Mouse (Mus musculus) kidney, adult 10 weeks (tissue): ENCODE results near the gene Olfr94. TPM values are rescaled to one million over a fixed set of nuclear protein-coding genes. Genes with fewer than 3 reads are reported as not detected.

Experiments used
- polyA plus RNA-seq: library from polyadenylated mRNA; stranded (reverse); fragments of 350-450 nt; fragmentation: Illumina TruSeq; extraction: RNeasy Lipid Tissue Mini Kit (QIAGEN cat#74804); gene quantifications from one replicate; pipeline ENCODE4 v1.2.3, GENCODE M21; 2014; ENCODE audit warnings: low read depth, low replicate concordance

Olfr94 gene
- polyA plus RNA-seq: not detected

DNA sequence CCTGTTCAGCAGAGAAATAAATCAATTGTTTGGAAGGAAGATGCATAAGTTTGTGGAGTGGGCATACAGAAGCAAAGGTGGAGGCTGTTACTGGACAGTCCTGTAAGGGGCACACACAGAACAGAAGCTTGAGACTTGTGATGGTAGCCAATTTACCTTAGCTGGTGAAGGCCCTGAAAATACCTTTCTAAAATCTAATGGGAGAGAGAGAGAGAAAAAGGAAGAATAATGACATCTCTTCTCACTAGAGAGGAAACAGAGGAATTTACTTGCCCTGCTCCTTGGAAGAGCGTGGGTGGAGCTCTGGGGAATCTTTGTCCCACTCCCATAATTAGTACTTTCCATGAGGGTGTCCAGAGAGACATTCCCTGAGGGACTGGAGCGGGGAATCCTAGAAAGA lies at the start of gene Olfr94:
Gene Olfr94, minus strand, starts transcription at position 101 of the 400 bp plus-strand sequence.

DNA sequence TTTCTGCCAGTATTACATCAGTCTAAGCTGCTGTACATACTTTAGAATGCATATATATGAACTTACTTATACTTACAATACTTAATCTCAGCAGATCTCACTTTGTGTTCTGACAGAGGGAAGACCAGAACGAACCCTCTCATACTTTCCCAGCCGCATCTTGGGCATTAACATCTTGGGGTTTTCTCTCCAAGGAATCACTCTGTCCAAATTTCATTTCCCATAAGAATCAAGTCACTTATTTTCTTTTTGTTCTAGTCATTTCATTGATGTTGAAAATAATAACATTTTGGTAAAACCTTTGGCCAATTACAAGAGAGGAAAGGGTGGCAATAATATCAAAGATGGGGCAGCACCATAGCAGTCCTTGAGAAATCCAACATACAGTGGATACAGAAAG lies 36.4 kb upstream of the Olfr94 start, which contains the start of gene Olfr97:
Gene Olfr97, minus strand, starts transcription at position 101 of the 400 bp plus-strand sequence.

DNA sequence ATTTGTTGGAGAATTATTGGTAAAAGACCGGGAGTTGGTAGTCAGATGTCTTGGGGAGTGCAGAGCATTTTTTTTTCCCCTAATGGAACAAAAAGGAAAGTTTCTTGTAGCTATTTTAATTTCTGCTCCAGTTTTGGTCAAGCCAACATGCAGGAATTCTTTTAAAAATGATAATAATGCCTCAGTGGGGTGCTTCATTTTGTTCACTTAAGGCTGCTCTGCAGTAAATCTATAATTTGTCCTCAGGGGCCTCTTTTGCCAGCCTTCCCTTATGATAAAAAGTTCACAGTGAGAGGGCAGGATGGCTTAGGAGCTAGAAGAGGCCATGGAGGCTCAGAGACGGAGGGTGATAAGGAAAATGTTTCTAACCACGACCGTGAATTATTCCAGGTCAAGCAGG lies 19.1 kb upstream of the Olfr94 start, which contains the start of gene Olfr96:
Gene Olfr96, plus strand, starts transcription at position 301 of the 400 bp plus-strand sequence.

DNA sequence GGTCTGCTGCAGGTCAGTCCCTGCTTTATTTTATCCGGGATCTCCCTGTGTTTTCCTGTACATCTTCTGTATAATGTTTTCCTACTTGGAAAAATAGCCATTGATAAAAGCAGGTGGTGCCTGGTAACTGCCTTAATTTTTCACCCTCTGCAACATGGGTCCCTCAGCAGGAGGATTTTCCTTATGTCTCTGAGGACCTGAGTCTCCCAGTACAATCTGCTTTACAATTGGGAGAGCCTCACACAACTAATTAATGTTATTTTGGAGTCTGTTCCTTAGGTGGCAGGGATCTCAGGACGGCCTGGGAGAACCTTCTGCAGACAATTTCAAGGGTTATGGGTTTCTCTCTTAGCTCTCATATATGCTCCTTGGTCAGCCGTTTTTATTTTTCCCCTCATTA lies 12.2 kb upstream of the Olfr94 start, which contains the start of gene Olfr95:
Gene Olfr95, minus strand, starts transcription at position 101 of the 400 bp plus-strand sequence.

DNA sequence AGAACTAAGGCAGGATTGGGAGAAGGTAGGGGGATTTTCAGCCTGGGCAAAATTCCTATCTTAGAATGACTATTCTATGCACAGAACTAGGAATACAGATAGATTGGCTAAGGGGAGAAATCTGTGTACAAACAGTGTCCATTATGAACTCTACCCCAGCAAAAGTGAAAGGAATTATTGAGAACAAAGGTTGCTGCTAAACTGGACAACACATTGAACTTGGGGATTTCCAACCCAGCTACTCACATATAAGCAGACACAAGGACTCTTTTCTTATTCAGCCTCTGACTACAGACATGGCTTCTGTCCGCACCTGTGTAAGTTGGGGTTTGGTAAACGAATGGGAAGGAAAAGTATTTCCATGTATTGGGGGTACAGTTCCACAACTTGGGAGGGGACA lies 7.1 kb downstream of the Olfr94 start, which contains the start of gene Ubd:
Gene Ubd, plus strand, starts transcription at position 237 of the 400 bp plus-strand sequence.

DNA sequence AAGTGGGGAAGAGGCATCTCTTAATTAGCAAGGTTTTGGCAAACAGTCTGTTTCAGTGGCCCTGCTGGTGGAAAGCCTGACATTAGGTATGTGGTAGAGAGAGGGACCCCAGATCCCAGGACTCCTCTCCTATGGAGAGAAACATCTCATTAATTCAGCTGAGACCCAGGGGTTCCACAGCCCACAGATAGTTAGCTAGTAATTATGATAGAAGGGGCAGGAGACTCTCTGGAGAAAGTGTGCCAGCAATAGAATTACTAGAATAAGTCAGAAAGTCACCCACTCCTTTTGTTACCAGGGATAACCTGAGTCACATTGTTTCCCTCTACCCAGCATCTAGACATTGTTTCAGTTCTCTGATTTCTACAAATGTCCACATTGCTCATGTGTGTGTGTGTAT lies 39.4 kb downstream of the Olfr94 start, which contains the start of gene Olfr93:
Gene Olfr93, minus strand, starts transcription at position 101 of the 400 bp plus-strand sequence.

Other genes with a start within 250 kb of the Olfr94 start
- gene Ppp1r11, start 249.3 kb downstream of the Olfr94 start, polyA plus RNA-seq: 7.4 TPM
- 27.4 TPM for gene Znrd1, start 242.4 kb downstream of the Olfr94 start, polyA plus RNA-seq
- gene Znrd1as, start 242.4 kb downstream of the Olfr94 start, polyA plus RNA-seq: 32.4 TPM
- gene 2410137M14Rik, start 219.8 kb downstream of the Olfr94 start, polyA plus RNA-seq: not detected
- gene H2-M5, start 211.5 kb downstream of the Olfr94 start, polyA plus RNA-seq: not detected
- gene Zfp57, start 199.8 kb downstream of the Olfr94 start, polyA plus RNA-seq: 1.8 TPM
- gene Mog, start 177.6 kb downstream of the Olfr94 start, polyA plus RNA-seq: not detected
- gene Gabbr1, start 155.0 kb downstream of the Olfr94 start, polyA plus RNA-seq: 20.6 TPM
- gene Olfr90, start 112.5 kb downstream of the Olfr94 start, polyA plus RNA-seq: not detected
- gene Olfr91, start 102.7 kb downstream of the Olfr94 start, polyA plus RNA-seq: not detected
- not detected for gene Olfr92, start 80.9 kb downstream of the Olfr94 start, polyA plus RNA-seq
- gene Olfr93, start 39.5 kb downstream of the Olfr94 start, polyA plus RNA-seq: not detected
- 0.69 TPM for gene Ubd, start 7.1 kb downstream of the Olfr94 start, polyA plus RNA-seq
- gene Olfr95, start 12.1 kb upstream of the Olfr94 start, polyA plus RNA-seq: not detected
- not detected for gene Olfr96, start 19.2 kb upstream of the Olfr94 start, polyA plus RNA-seq
- gene Olfr97, start 36.3 kb upstream of the Olfr94 start, polyA plus RNA-seq: not detected
- gene Olfr98, start 62.8 kb upstream of the Olfr94 start, polyA plus RNA-seq: not detected
- gene H2-M3, start 69.2 kb upstream of the Olfr94 start, polyA plus RNA-seq: 0.85 TPM
- gene Olfr99, start 82.5 kb upstream of the Olfr94 start, polyA plus RNA-seq: not detected
- not detected for gene Olfr101, start 103.3 kb upstream of the Olfr94 start, polyA plus RNA-seq
- gene Olfr102, start 116.1 kb upstream of the Olfr94 start, polyA plus RNA-seq: not detected
- not detected for gene Olfr103, start 138.7 kb upstream of the Olfr94 start, polyA plus RNA-seq
- not detected for gene Olfr104-ps, start 158.6 kb upstream of the Olfr94 start, polyA plus RNA-seq
- not detected for gene Olfr105-ps, start 178.0 kb upstream of the Olfr94 start, polyA plus RNA-seq
- gene Olfr106-ps, start 189.4 kb upstream of the Olfr94 start, polyA plus RNA-seq: not detected
- gene Olfr107, start 198.2 kb upstream of the Olfr94 start, polyA plus RNA-seq: not detected
- gene Olfr108, start 244.5 kb upstream of the Olfr94 start, polyA plus RNA-seq: not detected